Mouse (Mus musculus): ENCODE data around the gene Vmn2r83. TPM values are rescaled to one million over a fixed set of nuclear protein-coding genes. Genes with fewer than 3 reads are reported as not detected.
A peak's percentile ranks its signal among the peaks of the same experiment; 100 is the strongest.
"Not testable (repeated sequence)": the region's sequence is repeated elsewhere in the genome, so short reads cannot be mapped to it uniquely, and the experiment has no call there.

The Vmn2r83 gene
- not detected in 2 replicates for polyA plus RNA-seq (2015; fragmentation: Nextera tagmentation; extraction: Ambion mirVana)

DNA sequence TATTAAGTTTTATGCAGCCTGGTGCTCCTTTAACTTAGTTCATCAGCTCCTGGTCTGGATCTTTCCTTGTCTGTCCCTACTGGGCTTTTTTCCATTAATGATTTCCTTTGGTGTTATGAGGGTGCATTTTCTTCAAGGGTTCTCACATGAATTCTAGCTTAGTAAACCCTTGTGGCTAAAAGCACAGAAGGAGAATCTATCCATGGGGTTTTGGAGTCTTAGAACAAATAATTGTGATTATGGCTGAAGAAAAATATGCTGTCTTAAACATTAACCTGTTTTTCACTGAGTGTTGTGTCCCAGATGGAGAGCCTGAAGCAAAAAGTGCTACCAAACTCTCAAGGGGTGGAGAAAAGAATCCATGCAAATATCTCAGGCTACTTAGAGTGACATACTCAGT lies at the start of gene Vmn2r83:
Vmn2r83 (plus strand) TSS at position 301 of the 400 bp plus-strand sequence.
- Histone ChIP-seq H3K9ac (no peak within 1 kb of the TSS), H3K4me3 (replicated peaks) (no peak within 1 kb of the TSS), H3K36me3 (no peaks in the 10 kb centered on the region), H3K27me3 (no peaks in the 10 kb centered on the region), H3K4me1 (no peaks in the 10 kb centered on the region), H3K4me2 (no peak within 1 kb of the TSS), H3K9me3 (replicated peaks) (no peaks in the 10 kb centered on the region), H3K27ac (no peak within 1 kb of the TSS)
- no peak for ATAC-seq (replicated peaks; ENCODE audit: low FRiP score)

DNA sequence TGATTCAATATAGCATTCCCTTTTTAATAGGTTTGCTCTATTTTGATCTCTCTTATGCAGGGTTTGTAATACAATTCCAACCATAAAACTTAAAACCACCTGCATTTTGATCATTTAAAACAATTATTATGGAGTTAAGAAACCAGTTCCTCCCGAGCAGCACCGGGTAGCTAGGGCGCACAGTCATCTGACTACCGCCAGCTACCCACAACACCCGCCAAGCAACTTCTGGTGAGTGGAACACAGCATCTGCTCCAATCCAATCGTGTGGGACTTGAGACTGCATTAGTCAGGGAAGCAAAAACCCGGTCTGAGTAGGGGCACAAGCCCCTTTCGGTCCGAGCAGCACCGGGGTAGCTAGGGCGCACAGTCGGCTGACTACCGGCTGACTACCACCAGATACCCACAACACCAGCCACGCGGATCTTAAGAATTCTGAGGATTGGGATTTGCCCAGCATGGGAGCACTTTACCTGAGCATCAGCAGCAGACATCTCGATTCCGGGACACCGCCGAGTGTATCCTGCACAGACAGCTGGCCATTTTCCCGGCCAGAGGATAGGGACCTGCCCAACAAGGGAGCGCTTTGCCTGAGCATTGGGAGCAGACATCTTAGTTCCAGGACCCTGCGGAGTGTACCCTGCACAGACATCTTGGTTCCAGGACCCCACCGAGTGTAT lies 33.2 kb upstream of the Vmn2r83 start:
- WGBS = 87% methylated on average over 23 of the region's 23 CpGs
- H3K4me3 ChIP-seq (replicated peaks); ATAC-seq (replicated peaks; ENCODE audit: low FRiP score); H3K27ac ChIP-seq; H3K27me3 ChIP-seq; H3K9me3 ChIP-seq (replicated peaks); H3K4me2 ChIP-seq; H3K9ac ChIP-seq; H3K36me3 ChIP-seq; H3K4me1 ChIP-seq: not testable (repeated sequence)

DNA sequence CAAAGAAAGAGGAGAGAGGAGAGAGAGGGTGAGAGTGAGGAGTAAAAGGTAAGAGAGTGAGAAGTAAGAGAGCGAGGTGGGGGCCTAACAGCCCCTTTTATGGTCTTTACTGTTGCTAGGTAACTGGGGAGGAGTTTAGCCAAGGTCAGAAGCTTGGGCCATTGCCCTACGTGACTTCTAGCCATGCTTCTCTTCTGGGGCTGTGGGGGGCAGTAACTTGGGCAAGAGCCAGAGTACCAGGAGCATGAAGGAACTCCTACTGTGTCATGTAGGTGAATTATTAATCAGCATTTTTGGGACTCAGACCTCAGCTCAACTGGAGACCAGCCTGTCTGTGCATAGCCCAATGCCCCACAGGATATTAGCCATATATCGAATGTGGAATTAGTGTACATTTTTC lies 27.4 kb downstream of the Vmn2r83 start:
- 53% methylated on average over 3 of the region's 3 CpGs for WGBS
- no peak for ATAC-seq (replicated peaks; ENCODE audit: low FRiP score)
- no peaks in the 10 kb centered on the region for H3K4me1 ChIP-seq
- H3K36me3 ChIP-seq = no peaks in the 10 kb centered on the region
- no peak overlapping the region for H3K4me3 ChIP-seq (replicated peaks)
- H3K27me3 ChIP-seq = no peaks in the 10 kb centered on the region
- no peak overlapping the region for H3K27ac ChIP-seq
- H3K9me3 ChIP-seq (replicated peaks) = no peaks in the 10 kb centered on the region
- no peak overlapping the region for H3K4me2 ChIP-seq
- H3K9ac ChIP-seq = no peak overlapping the region

DNA sequence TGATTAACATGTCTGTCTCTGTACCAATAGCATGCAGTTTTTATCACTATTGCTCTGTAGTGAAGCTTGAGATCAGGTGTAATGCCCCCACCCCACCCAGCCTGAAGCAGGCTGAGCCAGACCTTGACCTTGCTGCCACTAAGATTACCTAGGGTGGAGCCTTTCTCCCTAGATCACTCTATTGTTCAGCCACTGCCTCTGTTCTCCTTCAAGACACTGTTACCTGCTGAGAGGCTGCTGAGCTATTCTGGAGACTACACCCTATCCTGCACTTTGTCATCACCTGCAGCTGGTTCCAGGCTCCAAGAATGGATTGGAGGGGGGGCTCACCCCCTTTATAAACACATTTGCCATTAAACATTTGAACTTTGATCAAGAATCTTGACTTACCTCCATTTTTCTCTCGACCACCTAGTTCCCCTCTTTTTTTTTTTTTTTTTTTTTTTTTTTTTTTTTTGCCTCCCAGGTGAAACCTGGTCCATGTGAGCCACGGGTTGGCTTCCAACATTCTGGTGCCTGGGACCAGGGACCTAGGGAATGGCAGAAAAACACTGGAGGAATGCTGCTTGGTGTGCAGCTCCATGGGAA lies 28.3 kb downstream of the Vmn2r83 start:
- ATAC-seq (replicated peaks; ENCODE audit: low FRiP score) = no peak
- H3K4me1 ChIP-seq = no peaks in the 10 kb centered on the region
- 61% methylated on average over 2 of the region's 2 CpGs for WGBS

DNA sequence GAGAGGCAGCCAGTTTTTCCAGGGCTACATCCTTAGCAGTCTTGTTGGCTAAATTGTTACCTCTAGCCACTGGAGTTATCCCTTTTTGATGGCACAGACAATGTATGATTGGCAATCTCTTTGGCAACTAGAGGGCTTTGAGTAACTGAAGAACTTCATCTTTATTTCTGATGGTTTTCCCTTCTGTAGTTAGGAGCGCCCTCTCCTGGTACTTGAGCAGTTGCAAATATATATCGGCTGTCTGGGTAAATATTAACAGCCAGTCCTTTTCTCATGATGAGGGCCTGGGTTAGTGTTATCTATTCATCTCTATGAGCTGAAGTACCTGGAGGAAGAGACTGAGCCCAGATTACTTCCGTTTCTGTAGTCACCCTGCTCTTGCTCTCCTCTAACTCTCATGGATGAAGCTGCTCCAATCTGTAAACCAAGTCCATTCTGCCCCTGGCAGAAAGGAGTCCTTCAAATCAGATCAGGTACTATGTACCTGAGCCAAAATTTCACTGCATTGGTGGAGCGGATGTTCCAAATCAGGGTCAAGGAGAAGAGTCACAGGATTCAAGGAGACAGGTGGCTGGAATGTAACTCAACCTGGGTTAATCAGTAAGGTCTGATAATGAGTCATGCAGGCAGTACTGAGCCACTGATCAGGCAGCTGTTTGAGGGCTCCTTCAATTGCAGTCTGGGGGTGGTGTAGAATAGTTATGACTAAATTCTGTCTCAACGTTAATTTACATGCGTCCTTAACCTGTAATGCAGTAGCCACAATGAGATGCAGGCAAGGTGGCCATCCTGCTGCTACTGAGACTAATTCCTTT lies 34.5 kb downstream of the Vmn2r83 start:
- ATAC-seq (replicated peaks; ENCODE audit: low FRiP score) = 0 out of 2 replicates have a peak, but pooled peaks have one; percentile 15

More for the DNA sequence above, 28.3 kb downstream of the Vmn2r83 start:
- H3K27ac ChIP-seq = no peak overlapping the region
- no peak overlapping the region for H3K9ac ChIP-seq
- H3K4me2 ChIP-seq = no peak overlapping the region
- H3K9me3 ChIP-seq (replicated peaks) = no peaks in the 10 kb centered on the region
- no peaks in the 10 kb centered on the region for H3K27me3 ChIP-seq
- no peak overlapping the region for H3K4me3 ChIP-seq (replicated peaks)
- no peaks in the 10 kb centered on the region for H3K36me3 ChIP-seq

DNA sequence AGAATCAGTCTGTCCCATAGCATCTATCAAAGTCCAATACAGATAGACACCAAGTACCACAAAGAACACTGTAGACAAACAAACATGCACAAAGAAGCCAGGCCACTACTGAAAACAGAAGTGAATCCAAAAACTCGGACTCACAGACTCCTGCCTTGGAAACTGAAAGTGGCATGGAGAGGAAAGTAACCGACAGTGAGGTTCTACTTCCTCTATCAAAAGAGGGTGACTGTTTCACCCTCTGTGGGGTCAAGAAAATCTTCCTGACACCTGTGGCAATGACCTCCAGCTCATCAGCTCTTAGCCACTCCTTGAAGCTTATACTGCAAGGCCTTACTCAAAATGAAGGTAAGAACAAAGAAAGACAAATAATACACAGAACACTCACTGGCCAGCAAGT lies 38.2 kb downstream of the Vmn2r83 start:
- Histone ChIP-seq H3K4me1 (no peaks in the 10 kb centered on the region), H3K27me3 (no peaks in the 10 kb centered on the region), H3K4me2 (no peak overlapping the region), H3K4me3 (replicated peaks) (no peak overlapping the region), H3K9me3 (replicated peaks) (no peaks in the 10 kb centered on the region), H3K9ac (no peak overlapping the region), H3K36me3 (no peaks in the 10 kb centered on the region), H3K27ac (no peak overlapping the region)
- WGBS = 74% methylated on average over 2 of the region's 2 CpGs
- no peak for ATAC-seq (replicated peaks; ENCODE audit: low FRiP score)

More for the DNA sequence above, 34.5 kb downstream of the Vmn2r83 start:
- 56% methylated on average over 6 of the region's 6 CpGs for WGBS
- Histone ChIP-seq H3K9ac (no peak overlapping the region), H3K27ac (no peak overlapping the region), H3K4me3 (replicated peaks) (no peak overlapping the region), H3K4me2 (no peak overlapping the region), H3K4me1 (no peaks in the 10 kb centered on the region), H3K36me3 (no peaks in the 10 kb centered on the region), H3K27me3 (no peaks in the 10 kb centered on the region), H3K9me3 (replicated peaks) (no peaks in the 10 kb centered on the region)

DNA sequence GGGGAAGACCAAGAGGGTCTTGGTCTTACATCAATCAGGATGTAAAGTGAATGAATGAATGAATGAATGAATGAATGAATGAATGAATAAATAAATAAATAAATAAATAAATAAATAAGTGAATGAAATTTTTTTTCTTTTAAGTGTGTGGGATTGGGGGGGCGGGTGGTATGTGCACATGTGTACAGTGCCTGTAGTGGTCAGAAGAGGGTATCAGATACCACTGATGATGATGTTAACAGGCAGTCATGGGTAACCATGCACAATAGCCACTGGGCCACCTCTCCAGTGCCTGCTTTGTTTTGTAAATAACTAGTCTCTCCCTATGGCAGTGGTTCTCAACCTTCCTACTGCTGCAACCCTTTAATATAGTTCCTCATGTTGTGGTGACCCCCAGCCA lies 55.9 kb downstream of the Vmn2r83 start:
- no peak overlapping the region for H3K9ac ChIP-seq
- peaks cover 23% of the 10 kb centered on the region for H3K36me3 ChIP-seq
- no peaks in the 10 kb centered on the region for H3K27me3 ChIP-seq
- no peak overlapping the region for H3K27ac ChIP-seq
- no peak overlapping the region for H3K4me3 ChIP-seq (replicated peaks)
- no peak overlapping the region for H3K4me2 ChIP-seq
- ATAC-seq (replicated peaks; ENCODE audit: low FRiP score) = no peak
- H3K9me3 ChIP-seq (replicated peaks) = no peaks in the 10 kb centered on the region
- WGBS = 92% methylated on average over 1 of the region's 1 CpGs
- H3K4me1 ChIP-seq = no peaks in the 10 kb centered on the region

DNA sequence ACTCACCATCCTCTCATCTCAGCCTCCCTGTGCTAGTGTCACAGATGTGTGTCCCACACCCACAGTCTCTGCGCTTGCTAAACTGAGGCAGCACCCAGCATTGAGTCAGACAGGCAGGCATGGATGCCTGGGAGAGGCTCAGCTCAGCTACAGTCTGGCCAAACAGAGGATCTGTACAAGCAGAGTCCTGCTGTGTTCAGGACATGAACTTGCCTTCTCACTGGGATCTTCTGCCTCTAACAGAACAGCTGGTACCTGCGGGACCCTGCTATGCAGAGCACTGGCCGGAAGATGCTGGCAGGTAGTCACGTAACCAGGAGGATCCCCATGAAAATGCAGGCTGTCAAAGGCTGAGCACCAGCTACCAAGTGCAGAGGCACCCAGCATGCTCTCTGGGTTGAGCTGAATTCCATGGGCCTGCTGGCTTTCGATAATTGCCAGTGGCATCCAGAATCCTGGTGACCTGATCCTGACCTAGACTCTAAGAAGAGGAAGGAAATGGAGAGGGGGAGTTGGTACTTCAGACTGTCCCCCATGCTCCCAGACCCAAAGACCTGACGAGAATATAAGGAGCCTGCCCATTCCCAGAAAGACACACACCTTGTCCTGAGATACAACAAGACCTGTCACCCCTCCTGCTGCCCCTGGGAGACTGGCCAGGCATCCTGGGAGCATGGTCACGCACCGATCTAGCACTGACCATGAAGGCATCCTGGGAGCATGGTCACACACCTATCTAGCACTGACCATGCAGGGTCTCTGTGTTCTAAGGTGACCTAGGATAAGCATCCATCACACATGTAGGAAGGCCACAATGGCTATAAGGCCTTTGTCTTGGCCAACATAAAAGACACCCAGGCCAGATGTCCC lies 57.2 kb downstream of the Vmn2r83 start:
- Histone ChIP-seq H3K4me2 (no peak overlapping the region), H3K4me3 (replicated peaks) (no peak overlapping the region), H3K9ac (no peak overlapping the region), H3K27ac (no peak overlapping the region), H3K36me3 (peaks cover 27% of the 10 kb centered on the region), H3K9me3 (replicated peaks) (no peaks in the 10 kb centered on the region), H3K4me1 (no peaks in the 10 kb centered on the region), H3K27me3 (no peaks in the 10 kb centered on the region)
- 88% methylated on average over 8 of the region's 8 CpGs for WGBS
- no peak for ATAC-seq (replicated peaks; ENCODE audit: low FRiP score)

DNA sequence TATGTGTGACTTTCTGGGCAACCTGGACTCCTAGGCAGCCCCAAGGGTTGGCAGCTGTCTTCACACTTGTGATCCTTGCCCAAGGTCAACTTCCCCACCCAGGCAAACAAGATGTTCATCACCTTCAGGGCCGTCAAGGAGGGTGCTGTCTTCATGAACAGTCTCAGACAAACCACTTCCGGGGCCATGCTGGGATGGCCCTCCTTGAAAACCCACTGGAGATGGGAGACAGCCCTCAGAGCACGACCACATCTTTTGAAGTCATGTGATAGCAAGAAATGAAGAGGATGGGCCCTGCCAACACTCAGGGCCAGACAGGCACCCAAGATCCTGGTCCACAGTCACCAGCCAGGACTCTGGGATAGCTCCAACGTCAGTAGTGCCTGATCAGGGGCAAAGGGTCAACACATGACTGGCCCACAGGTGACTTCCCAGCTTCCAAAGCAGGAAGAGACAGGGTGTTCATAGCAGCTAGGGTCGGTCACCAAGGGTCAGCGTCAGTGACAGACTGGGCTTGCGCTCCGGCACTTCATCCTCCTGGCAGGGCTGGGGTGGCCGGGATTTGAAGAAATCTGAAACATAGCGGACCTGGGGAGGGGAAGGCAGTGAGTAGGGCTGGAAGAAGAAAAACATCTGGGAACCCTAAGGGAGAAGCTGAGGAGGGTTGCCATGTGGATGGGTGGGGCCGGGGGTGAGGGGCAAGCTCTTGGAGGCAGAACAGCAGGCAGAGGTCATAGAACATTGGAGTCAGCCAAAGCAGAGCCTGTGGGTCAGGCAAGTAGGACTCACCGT lies 58.3 kb downstream of the Vmn2r83 start:
- no peak overlapping the region for H3K4me2 ChIP-seq
- no peaks in the 10 kb centered on the region for H3K4me1 ChIP-seq
- H3K4me3 ChIP-seq (replicated peaks) = no peak overlapping the region
- H3K36me3 ChIP-seq = peaks cover 27% of the 10 kb centered on the region
- WGBS = 78% methylated on average over 12 of the region's 12 CpGs
- H3K9me3 ChIP-seq (replicated peaks) = no peaks in the 10 kb centered on the region
- no peak for ATAC-seq (replicated peaks; ENCODE audit: low FRiP score)
- no peak overlapping the region for H3K9ac ChIP-seq
- H3K27ac ChIP-seq = no peak overlapping the region
- H3K27me3 ChIP-seq = no peaks in the 10 kb centered on the region

DNA sequence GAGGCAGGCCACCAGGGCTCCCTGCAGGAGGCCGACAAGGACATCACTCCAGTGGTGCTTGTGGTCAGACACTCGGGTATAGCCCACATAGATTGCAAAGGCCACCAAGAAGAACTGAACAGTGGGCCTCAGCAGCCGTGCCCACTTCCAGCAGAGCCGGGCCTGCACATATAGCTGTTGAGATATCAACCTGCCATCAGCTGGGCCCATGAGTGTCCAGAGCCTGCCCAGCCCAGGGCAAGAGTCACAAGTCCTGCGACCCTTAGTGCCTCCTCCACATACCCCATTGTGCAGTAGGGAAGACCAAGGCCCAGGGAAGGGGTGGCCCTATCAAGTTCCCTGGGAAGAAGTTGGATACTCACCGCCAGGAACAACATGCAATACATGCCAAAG lies 58.9 kb downstream of the Vmn2r83 start:
- no peaks in the 10 kb centered on the region for H3K27me3 ChIP-seq
- no peak overlapping the region for H3K4me3 ChIP-seq (replicated peaks)
- no peaks in the 10 kb centered on the region for H3K9me3 ChIP-seq (replicated peaks)
- peaks cover 3% of the 10 kb centered on the region for H3K4me1 ChIP-seq
- no peak overlapping the region for H3K9ac ChIP-seq
- H3K36me3 ChIP-seq = peaks cover 27% of the 10 kb centered on the region
- no peak overlapping the region for H3K4me2 ChIP-seq
- no peak for ATAC-seq (replicated peaks; ENCODE audit: low FRiP score)
- no peak overlapping the region for H3K27ac ChIP-seq
- 84% methylated on average over 6 of the region's 6 CpGs for WGBS

DNA sequence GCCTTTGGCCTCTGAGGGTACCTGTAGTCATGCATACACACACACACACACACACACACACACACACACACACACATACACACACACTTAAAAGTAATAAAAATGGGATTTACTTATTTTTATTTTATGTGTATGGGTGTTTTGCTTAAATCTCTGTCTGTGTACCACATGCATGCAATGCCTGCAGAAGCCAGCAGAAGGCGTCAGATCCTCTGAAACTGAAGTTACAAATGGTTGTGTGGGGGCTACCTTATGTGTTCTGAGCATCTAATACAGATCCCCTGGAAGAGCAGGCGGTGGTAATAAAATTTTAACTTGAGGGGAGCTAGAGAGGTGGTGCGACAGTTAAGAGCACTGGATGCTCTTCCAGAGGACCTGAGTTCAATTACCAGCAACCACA lies 59.5 kb downstream of the Vmn2r83 start:
- H3K4me1 ChIP-seq = peaks cover 9% of the 10 kb centered on the region
- H3K27me3 ChIP-seq = no peaks in the 10 kb centered on the region
- WGBS = 77% methylated on average over 3 of the region's 3 CpGs
- H3K27ac ChIP-seq = no peak overlapping the region
- H3K4me2 ChIP-seq = no peak overlapping the region
- no peaks in the 10 kb centered on the region for H3K9me3 ChIP-seq (replicated peaks)
- no peak overlapping the region for H3K9ac ChIP-seq
- no peak overlapping the region for H3K4me3 ChIP-seq (replicated peaks)
- no peak for ATAC-seq (replicated peaks; ENCODE audit: low FRiP score)
- H3K36me3 ChIP-seq = peaks cover 27% of the 10 kb centered on the region
